Mouse (Mus musculus): Measurements from ENCODE around the gene Map2. TPM values are rescaled to one million over a fixed set of nuclear protein-coding genes. Genes with fewer than 3 reads are reported as not detected.
A peak's percentile ranks its signal among the peaks of the same experiment; 100 is the strongest.

The Map2 gene
- polyA plus RNA-seq, 1 experiment from 2014 or later, result 515 TPM

DNA sequence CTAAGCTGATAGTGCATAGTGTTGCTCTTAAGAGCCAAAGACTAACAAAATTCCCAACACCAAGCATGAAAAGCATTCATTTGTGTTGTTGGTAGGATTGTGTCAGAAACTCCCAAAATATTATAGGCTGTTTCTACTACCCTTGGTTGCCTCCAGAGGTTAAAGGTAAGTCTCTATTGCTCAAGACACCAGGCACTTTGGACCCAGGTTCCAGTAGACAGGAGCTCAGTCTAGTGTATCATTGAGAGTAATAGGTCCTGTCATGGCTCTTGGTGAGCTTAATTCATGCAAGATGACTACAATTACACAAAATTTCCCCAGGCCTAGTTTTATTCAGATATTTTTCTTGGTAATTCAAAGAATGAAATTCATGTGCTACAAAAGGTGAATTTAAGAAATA lies 176.3 kb downstream of the Map2 start:
- no peaks in the 10 kb centered on the region for H3K27me3 ChIP-seq (replicated peaks; ENCODE audit: control insufficient read depth, insufficient read depth, low read length)
- H3K27ac ChIP-seq (ENCODE audit: low read length), result no peak overlapping the region
- ATAC-seq, result no peak
- H3K36me3 ChIP-seq (ENCODE audit: control insufficient read depth, insufficient read depth), result 0 out of 2 replicates have a peak, but pooled peaks cover 2% of the 10 kb centered on the region
- H3K9ac ChIP-seq (replicated peaks; ENCODE audit: low read depth, low read length), result no peak overlapping the region
- no peak overlapping the region for H3K4me3 ChIP-seq (replicated peaks; ENCODE audit: low read length)
- H3K4me1 ChIP-seq (replicated peaks; ENCODE audit: control insufficient read depth, insufficient read depth, low read length), result peaks cover 11% of the 10 kb centered on the region
- no peak overlapping the region for H3K4me2 ChIP-seq (ENCODE audit: low read length)
- H3K9me3 ChIP-seq (ENCODE audit: control insufficient read depth, low read length), result no peaks in the 10 kb centered on the region

DNA sequence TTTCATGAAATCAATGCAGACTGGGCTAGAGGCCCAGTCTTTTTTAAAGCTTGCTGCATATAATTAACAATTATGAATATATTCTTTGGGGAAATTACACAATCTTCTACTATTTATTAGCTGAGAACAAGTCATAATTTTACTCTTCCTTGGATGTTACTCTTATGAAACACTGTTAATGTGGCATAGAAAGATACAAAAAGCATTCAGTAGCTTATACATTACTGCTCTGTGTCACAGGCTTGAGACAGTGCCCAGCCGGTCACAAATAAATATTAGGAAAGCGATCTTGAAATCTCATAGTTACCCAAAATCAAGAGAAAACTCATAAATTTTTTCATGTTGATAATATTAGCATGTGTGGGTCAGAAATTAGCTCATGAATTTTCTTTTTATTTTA lies 186.7 kb downstream of the Map2 start:
- no peak for ATAC-seq
- no peaks in the 10 kb centered on the region for H3K27me3 ChIP-seq (replicated peaks; ENCODE audit: control insufficient read depth, insufficient read depth, low read length)
- peaks cover 17% of the 10 kb centered on the region for H3K4me1 ChIP-seq (replicated peaks; ENCODE audit: control insufficient read depth, insufficient read depth, low read length)
- no peaks in the 10 kb centered on the region for H3K9me3 ChIP-seq (ENCODE audit: control insufficient read depth, low read length)
- no peak overlapping the region for H3K4me3 ChIP-seq (replicated peaks; ENCODE audit: low read length)
- no peak overlapping the region for H3K27ac ChIP-seq (ENCODE audit: low read length)
- no peak overlapping the region for H3K9ac ChIP-seq (replicated peaks; ENCODE audit: low read depth, low read length)
- peaks cover 9% of the 10 kb centered on the region for H3K36me3 ChIP-seq (ENCODE audit: control insufficient read depth, insufficient read depth)
- 82% methylated on average over 2 of the region's 2 CpGs for WGBS
- no peak overlapping the region for H3K4me2 ChIP-seq (ENCODE audit: low read length)

DNA sequence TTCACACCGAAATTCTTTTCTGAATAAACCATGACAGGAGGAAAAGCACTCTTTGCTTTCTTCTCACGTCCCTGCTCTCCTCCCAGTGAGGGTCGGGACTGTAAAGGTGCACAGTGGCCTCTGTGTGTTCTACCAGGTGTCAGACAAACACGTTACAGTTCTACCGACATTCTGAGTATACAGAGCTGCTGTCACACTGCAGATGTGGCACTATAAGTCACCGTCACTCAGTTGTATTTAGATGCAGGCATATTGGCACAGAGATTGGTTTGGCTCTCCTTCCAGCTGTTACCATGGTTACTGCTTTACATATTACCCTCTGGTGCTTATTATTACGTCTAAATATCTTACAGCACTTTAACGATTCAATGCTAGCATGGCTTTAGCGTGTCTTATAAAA lies 188.2 kb downstream of the Map2 start:
- ATAC-seq, result peak; percentile 70
- WGBS, result 31% methylated on average over 9 of the region's 9 CpGs
- Histone ChIP-seq H3K9me3 (ENCODE audit: control insufficient read depth, low read length) (no peaks in the 10 kb centered on the region), H3K4me3 (replicated peaks; ENCODE audit: low read length) (no peak overlapping the region), H3K27me3 (replicated peaks; ENCODE audit: control insufficient read depth, insufficient read depth, low read length) (no peaks in the 10 kb centered on the region), H3K4me1 (replicated peaks; ENCODE audit: control insufficient read depth, insufficient read depth, low read length) (peaks cover 17% of the 10 kb centered on the region), H3K27ac (ENCODE audit: low read length) (no peak overlapping the region), H3K4me2 (ENCODE audit: low read length) (no peak overlapping the region), H3K9ac (replicated peaks; ENCODE audit: low read depth, low read length) (no peak overlapping the region), H3K36me3 (ENCODE audit: control insufficient read depth, insufficient read depth) (peaks cover 20% of the 10 kb centered on the region)

DNA sequence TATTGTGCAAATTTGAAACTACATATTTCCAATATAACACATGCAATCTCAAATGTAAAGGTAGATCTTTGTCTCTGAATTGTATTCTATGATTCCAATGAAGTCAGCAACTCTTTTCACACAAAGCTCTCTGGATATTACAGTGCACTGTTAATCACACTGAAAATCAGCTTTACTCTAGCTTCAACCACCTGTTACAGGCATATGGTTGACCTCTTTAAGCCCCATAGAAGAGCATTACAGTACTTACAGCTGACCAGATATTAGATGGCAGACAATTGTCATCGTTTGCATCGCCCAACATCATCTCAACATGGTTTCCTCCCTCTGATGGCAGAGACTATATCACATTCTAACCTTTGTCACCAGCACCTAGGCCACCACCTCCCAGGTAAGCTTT lies 189.3 kb downstream of the Map2 start:
- peaks cover 20% of the 10 kb centered on the region for H3K36me3 ChIP-seq (ENCODE audit: control insufficient read depth, insufficient read depth)
- no peaks in the 10 kb centered on the region for H3K27me3 ChIP-seq (replicated peaks; ENCODE audit: control insufficient read depth, insufficient read depth, low read length)
- no peak overlapping the region for H3K4me3 ChIP-seq (replicated peaks; ENCODE audit: low read length)
- H3K4me1 ChIP-seq (replicated peaks; ENCODE audit: control insufficient read depth, insufficient read depth, low read length), result peaks cover 13% of the 10 kb centered on the region
- H3K9me3 ChIP-seq (ENCODE audit: control insufficient read depth, low read length), result no peaks in the 10 kb centered on the region
- H3K27ac ChIP-seq (ENCODE audit: low read length), result no peak overlapping the region
- WGBS, result 88% methylated on average over 2 of the region's 2 CpGs
- H3K4me2 ChIP-seq (ENCODE audit: low read length), result no peak overlapping the region
- ATAC-seq, result no peak
- H3K9ac ChIP-seq (replicated peaks; ENCODE audit: low read depth, low read length), result no peak overlapping the region

DNA sequence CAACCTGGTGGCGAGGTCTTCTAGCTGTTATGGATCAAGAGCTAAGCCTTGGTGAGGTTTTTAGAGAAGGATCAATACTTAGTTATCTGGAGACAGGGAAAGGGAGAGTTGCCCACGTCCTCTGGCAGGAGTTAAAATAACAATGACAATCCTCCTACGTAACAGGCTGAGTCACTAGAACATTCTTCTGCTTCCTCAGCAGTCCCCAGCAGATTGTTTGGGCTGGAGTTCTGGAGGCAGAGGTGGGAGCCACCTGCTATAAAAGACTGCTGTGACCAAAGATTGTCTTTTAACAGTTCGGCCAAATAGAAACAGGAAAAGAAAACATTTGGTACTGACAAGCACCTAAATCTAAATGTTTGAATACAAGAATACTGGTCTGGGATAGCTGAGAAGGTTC lies 190.5 kb downstream of the Map2 start:
- Histone ChIP-seq H3K4me2 (ENCODE audit: low read length) (no peak overlapping the region), H3K4me3 (replicated peaks; ENCODE audit: low read length) (no peak overlapping the region), H3K36me3 (ENCODE audit: control insufficient read depth, insufficient read depth) (peaks cover 20% of the 10 kb centered on the region), H3K9me3 (ENCODE audit: control insufficient read depth, low read length) (no peaks in the 10 kb centered on the region), H3K27ac (ENCODE audit: low read length) (no peak overlapping the region), H3K27me3 (replicated peaks; ENCODE audit: control insufficient read depth, insufficient read depth, low read length) (no peaks in the 10 kb centered on the region), H3K4me1 (replicated peaks; ENCODE audit: control insufficient read depth, insufficient read depth, low read length) (peaks cover 13% of the 10 kb centered on the region), H3K9ac (replicated peaks; ENCODE audit: low read depth, low read length) (no peak overlapping the region)
- WGBS, result 82% methylated on average over 4 of the region's 4 CpGs
- no peak for ATAC-seq

DNA sequence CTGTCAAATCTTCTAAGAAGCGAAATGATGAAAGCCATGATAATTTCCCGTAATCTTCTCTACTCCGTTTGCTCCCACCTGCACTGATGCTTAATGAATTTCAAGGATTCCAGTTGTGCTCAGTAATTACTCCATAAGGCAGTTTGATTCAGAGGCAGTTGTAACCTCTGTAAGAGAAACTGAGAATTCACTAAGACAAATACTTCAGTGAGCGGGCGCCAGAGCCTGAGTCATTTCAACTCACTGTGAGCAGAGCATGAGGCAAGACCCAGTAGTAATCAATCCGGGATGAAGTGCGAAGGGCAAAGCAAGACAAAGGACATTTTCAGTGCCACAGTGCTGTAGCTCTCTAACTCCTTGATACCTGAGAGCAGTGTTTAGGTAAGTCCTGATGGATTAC lies 194.4 kb downstream of the Map2 start:
- no peak for ATAC-seq

DNA sequence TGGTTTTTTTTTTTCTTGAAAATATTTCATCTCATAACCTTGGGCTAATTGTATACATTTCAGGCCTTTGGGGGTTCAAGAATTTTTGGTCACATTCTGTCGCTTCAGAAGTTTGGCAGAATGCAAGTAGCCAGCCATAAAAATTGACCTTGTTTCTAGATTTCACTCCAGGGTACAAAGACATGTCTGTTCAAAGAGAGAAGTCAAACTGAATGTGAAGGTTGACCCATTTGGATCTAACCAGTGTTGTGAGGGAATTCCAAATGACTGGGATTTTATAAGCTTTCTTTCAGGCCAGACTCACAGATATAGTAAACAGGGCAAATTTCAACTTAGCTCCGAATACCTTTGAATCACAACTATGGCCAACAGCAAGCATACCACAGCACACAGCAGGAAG lies 196.3 kb downstream of the Map2 start:
- no peak overlapping the region for H3K4me3 ChIP-seq (replicated peaks; ENCODE audit: low read length)
- no peaks in the 10 kb centered on the region for H3K9me3 ChIP-seq (ENCODE audit: control insufficient read depth, low read length)
- no peak overlapping the region for H3K27ac ChIP-seq (ENCODE audit: low read length)
- no peaks in the 10 kb centered on the region for H3K27me3 ChIP-seq (replicated peaks; ENCODE audit: control insufficient read depth, insufficient read depth, low read length)
- peaks cover 12% of the 10 kb centered on the region for H3K36me3 ChIP-seq (ENCODE audit: control insufficient read depth, insufficient read depth)
- H3K4me1 ChIP-seq (replicated peaks; ENCODE audit: control insufficient read depth, insufficient read depth, low read length), result no peaks in the 10 kb centered on the region
- no peak overlapping the region for H3K9ac ChIP-seq (replicated peaks; ENCODE audit: low read depth, low read length)
- 76% methylated on average over 2 of the region's 2 CpGs for WGBS
- ATAC-seq, result no peak
- no peak overlapping the region for H3K4me2 ChIP-seq (ENCODE audit: low read length)

More for the DNA sequence above, 194.4 kb downstream of the Map2 start:
- H3K27me3 ChIP-seq (replicated peaks; ENCODE audit: control insufficient read depth, insufficient read depth, low read length), result no peaks in the 10 kb centered on the region
- peaks cover 14% of the 10 kb centered on the region for H3K36me3 ChIP-seq (ENCODE audit: control insufficient read depth, insufficient read depth)
- no peaks in the 10 kb centered on the region for H3K9me3 ChIP-seq (ENCODE audit: control insufficient read depth, low read length)
- no peak overlapping the region for H3K27ac ChIP-seq (ENCODE audit: low read length)
- H3K4me1 ChIP-seq (replicated peaks; ENCODE audit: control insufficient read depth, insufficient read depth, low read length), result no peaks in the 10 kb centered on the region
- H3K4me2 ChIP-seq (ENCODE audit: low read length), result no peak overlapping the region
- WGBS, result 77% methylated on average over 7 of the region's 7 CpGs
- no peak overlapping the region for H3K4me3 ChIP-seq (replicated peaks; ENCODE audit: low read length)
- H3K9ac ChIP-seq (replicated peaks; ENCODE audit: low read depth, low read length), result no peak overlapping the region

DNA sequence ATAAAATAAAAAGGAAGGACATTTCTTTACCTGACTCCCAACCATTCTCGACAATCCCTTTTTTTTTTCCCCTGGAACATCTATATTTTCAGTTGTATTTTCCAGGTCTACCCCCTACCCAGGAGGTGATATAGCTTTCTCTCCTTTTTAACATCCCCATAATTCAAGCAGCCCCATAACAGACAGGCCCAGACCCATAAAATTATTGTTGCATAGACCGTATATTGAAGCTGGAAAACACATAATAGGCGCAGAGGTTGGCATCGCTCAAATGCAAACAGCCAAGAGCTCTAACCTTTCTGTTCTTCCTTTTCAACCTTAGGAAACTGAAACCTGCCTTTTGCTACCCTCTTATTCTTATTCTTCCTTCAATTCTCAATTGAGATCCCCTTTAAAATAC lies 211.2 kb downstream of the Map2 start:
- peak overlapping the region; percentile 49; the same call in 1 of the 2 replicates for H3K9ac ChIP-seq (replicated peaks; ENCODE audit: low read depth, low read length)
- WGBS, result 34% methylated on average over 4 of the region's 4 CpGs
- no peaks in the 10 kb centered on the region for H3K9me3 ChIP-seq (ENCODE audit: control insufficient read depth, low read length)
- H3K27ac ChIP-seq (ENCODE audit: low read length), result peak overlapping the region; percentile 91
- H3K4me1 ChIP-seq (replicated peaks; ENCODE audit: control insufficient read depth, insufficient read depth, low read length), result peaks cover 28% of the 10 kb centered on the region
- peak overlapping the region; percentile 63 for H3K4me2 ChIP-seq (ENCODE audit: low read length)
- H3K27me3 ChIP-seq (replicated peaks; ENCODE audit: control insufficient read depth, insufficient read depth, low read length), result no peaks in the 10 kb centered on the region
- H3K4me3 ChIP-seq (replicated peaks; ENCODE audit: low read length), result peak overlapping the region; percentile 42
- peak; percentile 18 for ATAC-seq
- H3K36me3 ChIP-seq (ENCODE audit: control insufficient read depth, insufficient read depth), result peaks cover 2% of the 10 kb centered on the region; the same call in 1 of the 2 replicates

DNA sequence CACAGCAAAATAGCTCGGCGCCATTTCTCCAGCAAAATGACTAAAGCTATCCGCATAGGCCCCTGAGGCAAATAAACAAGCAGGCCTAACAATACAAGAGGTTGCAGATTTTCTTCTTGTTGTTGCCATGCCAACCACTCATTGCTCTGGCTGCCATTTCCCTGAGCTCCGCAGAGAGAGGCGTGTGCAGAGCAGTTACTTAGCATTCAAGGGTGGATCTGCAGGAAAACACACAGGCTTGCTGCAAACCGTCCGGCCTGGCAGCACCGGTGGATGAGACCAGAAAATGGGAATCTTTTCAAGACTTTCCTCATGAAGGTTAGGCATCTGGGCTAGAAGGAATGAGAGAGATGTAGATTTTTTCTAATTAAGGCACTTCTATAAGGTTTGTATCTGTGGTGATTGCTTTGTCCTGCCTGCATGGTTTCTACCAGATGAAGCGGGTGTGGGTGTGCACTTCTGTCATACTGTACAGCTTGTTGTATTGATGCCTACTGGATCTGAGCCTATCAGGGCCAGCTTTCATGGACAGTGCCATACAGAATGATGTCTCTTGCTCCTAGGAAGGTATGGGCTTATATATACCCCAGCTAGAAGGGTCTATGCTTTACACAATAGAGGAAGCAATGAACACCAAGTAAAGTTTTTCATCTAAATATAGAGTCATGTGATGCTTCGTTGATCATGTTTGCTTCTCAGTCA lies 211.8 kb downstream of the Map2 start:
- 4% methylated on average over 10 of the region's 10 CpGs for WGBS
- H3K4me3 ChIP-seq (replicated peaks; ENCODE audit: low read length), result peak overlapping the region; percentile 42
- peaks cover 28% of the 10 kb centered on the region for H3K4me1 ChIP-seq (replicated peaks; ENCODE audit: control insufficient read depth, insufficient read depth, low read length)

More for the DNA sequence above, 211.8 kb downstream of the Map2 start:
- no peaks in the 10 kb centered on the region for H3K9me3 ChIP-seq (ENCODE audit: control insufficient read depth, low read length)
- ATAC-seq, result peak; percentile 97
- H3K9ac ChIP-seq (replicated peaks; ENCODE audit: low read depth, low read length), result peak overlapping the region; percentile 49
- H3K4me2 ChIP-seq (ENCODE audit: low read length), result peak overlapping the region; percentile 63
- H3K36me3 ChIP-seq (ENCODE audit: control insufficient read depth, insufficient read depth), result peaks cover 2% of the 10 kb centered on the region; the same call in 1 of the 2 replicates
- no peaks in the 10 kb centered on the region for H3K27me3 ChIP-seq (replicated peaks; ENCODE audit: control insufficient read depth, insufficient read depth, low read length)
- H3K27ac ChIP-seq (ENCODE audit: low read length), result peak overlapping the region; percentile 91
